Mouse (Mus musculus): ENCODE measurements at regions not wholly inside any gene's neighbourhood (a gene's known extent, or its start where the extent isn't known, plus 50 kb on each side); places are given as distances from the start of the nearest gene placed in this dataset.

- DNase-seq (ENCODE audit: low spot score), result peak; percentile 74
Observed at GRCm38 (mm10) chr15:69387466-69387865, 2886.8 kb upstream of the Lrrc6 start.

GRCm38 (mm10) chr15:69365440-69365839 lies 2864.7 kb upstream of the Lrrc6 start:
- no peak for DNase-seq (ENCODE audit: low spot score)

- no peak for DNase-seq (ENCODE audit: low spot score)
Observed at GRCm38 (mm10) chr15:69350053-69350739, 2849.5 kb upstream of the Lrrc6 start.

GRCm38 (mm10) chr15:69346065-69346464 lies 2845.4 kb upstream of the Lrrc6 start:
- DNase-seq (ENCODE audit: low spot score), result no peak

GRCm38 (mm10) chr15:69342759-69343158 lies 2842.0 kb upstream of the Lrrc6 start:
- DNase-seq (ENCODE audit: low spot score), result no peak

- DNase-seq (ENCODE audit: low spot score), result no peak
Observed at GRCm38 (mm10) chr15:69336491-69336890, 2835.8 kb upstream of the Lrrc6 start.

GRCm38 (mm10) chr15:69326537-69326936 lies 2825.8 kb upstream of the Lrrc6 start:
- no peak for DNase-seq (ENCODE audit: low spot score)

GRCm38 (mm10) chr15:69303100-69303499 lies 2802.4 kb upstream of the Lrrc6 start:
- no peak for DNase-seq (ENCODE audit: low spot score)

GRCm38 (mm10) chr15:69291273-69291672 lies 2790.6 kb upstream of the Lrrc6 start:
- no peak for DNase-seq (ENCODE audit: low spot score)

GRCm38 (mm10) chr15:69275546-69276255 lies 2775.0 kb upstream of the Lrrc6 start:
- DNase-seq (ENCODE audit: low spot score), result no peak

GRCm38 (mm10) chr15:69274225-69274766 lies 2773.6 kb upstream of the Lrrc6 start:
- DNase-seq (ENCODE audit: low spot score), result no peak

- no peak for DNase-seq (ENCODE audit: low spot score)
Observed at GRCm38 (mm10) chr15:69273518-69273917, 2772.8 kb upstream of the Lrrc6 start.

- no peak for DNase-seq (ENCODE audit: low spot score)
Observed at GRCm38 (mm10) chr15:69261940-69262339, 2761.2 kb upstream of the Lrrc6 start.

GRCm38 (mm10) chr15:69257161-69257778 lies 2756.6 kb upstream of the Lrrc6 start:
- DNase-seq (ENCODE audit: low spot score), result no peak

- DNase-seq (ENCODE audit: low spot score), result no peak
Observed at GRCm38 (mm10) chr15:69253698-69254097, 2753.0 kb upstream of the Lrrc6 start.

GRCm38 (mm10) chr15:69252095-69252494 lies 2751.4 kb upstream of the Lrrc6 start:
- DNase-seq (ENCODE audit: low spot score), result no peak

GRCm38 (mm10) chr15:69246190-69246966 lies 2745.7 kb upstream of the Lrrc6 start:
- DNase-seq (ENCODE audit: low spot score), result no peak

- no peak for DNase-seq (ENCODE audit: low spot score)
Observed at GRCm38 (mm10) chr15:69235271-69235670, 2734.6 kb upstream of the Lrrc6 start.

GRCm38 (mm10) chr15:69224619-69225587 lies 2724.2 kb upstream of the Lrrc6 start:
- no peak for DNase-seq (ENCODE audit: low spot score)

- no peak for DNase-seq (ENCODE audit: low spot score)
Observed at GRCm38 (mm10) chr15:69223411-69223810, 2722.7 kb upstream of the Lrrc6 start.

GRCm38 (mm10) chr15:69222391-69222790 lies 2721.7 kb upstream of the Lrrc6 start:
- no peak for DNase-seq (ENCODE audit: low spot score)
